Mouse (Mus musculus) hindbrain, embryonic 14.5 days (tissue): ENCODE results near the gene Rpap3. TPM values are rescaled to one million over a fixed set of nuclear protein-coding genes. Genes with fewer than 3 reads are reported as not detected.
"Not testable (repeated sequence)": the region's sequence is repeated elsewhere in the genome, so short reads cannot be mapped to it uniquely, and the experiment has no call there.

Experiments used
- ATAC-seq: fragments of 200-750 bp; cut with Nextera tagmentation; 2 replicates; pipeline ENCODE4 v1.8.0; 2017; ENCODE audit warnings: moderate number of reproducible peaks, mild to moderate bottlenecking, moderate TSS enrichment, moderate library complexity; ENCODE audit not compliant: low FRiP score
- DNase-seq: peaks from one replicate; pipeline ENCODE4 v3.0.0-alpha.2; 2015; ENCODE audit warnings: low spot score
- H3K27ac ChIP-seq: fragments of 300-500 bp; sonication (generic); 2 replicates; pipeline ENCODE4 v1.5.1; 2014; ENCODE audit warnings: mild to moderate bottlenecking, moderate library complexity
- H3K27me3 ChIP-seq: fragments of 300-500 bp; sonication (generic); 2 replicates; pipeline ENCODE4 v1.6.1; 2014; ENCODE audit warnings: mild to moderate bottlenecking, low read length, mixed read lengths; ENCODE audit not compliant: control insufficient read depth, insufficient read depth
- H3K36me3 ChIP-seq: fragments of 300-500 bp; sonication (generic); replicated peaks from 2 replicates; pipeline ENCODE4 v1.6.1; 2014; ENCODE audit not compliant: control insufficient read depth, insufficient read depth
- H3K4me1 ChIP-seq: fragments of 300-500 bp; sonication (generic); replicated peaks from 2 replicates; pipeline ENCODE4 v1.6.1; 2014; ENCODE audit warnings: antibody characterized with exemption, low read length, mixed read lengths; ENCODE audit not compliant: control insufficient read depth, insufficient read depth
- H3K4me2 ChIP-seq: fragments of 300-500 bp; sonication (generic); replicated peaks from 2 replicates; pipeline ENCODE4 v1.6.1; 2014; ENCODE audit warnings: mild to moderate bottlenecking, moderate library complexity
- H3K4me3 ChIP-seq: fragments of 300-500 bp; sonication (generic); replicated peaks from 2 replicates; pipeline ENCODE4 v1.5.1; 2014; ENCODE audit warnings: mild to moderate bottlenecking, low read length
- H3K9ac ChIP-seq: fragments of 300-500 bp; sonication (generic); 2 replicates; pipeline ENCODE4 v1.6.1; 2014
- H3K9me3 ChIP-seq: fragments of 300-500 bp; sonication (generic); 2 replicates; pipeline ENCODE4 v1.6.1; 2016; ENCODE audit warnings: low read length; ENCODE audit not compliant: control insufficient read depth
- WGBS: fragments of 180-500 bp; shearing (Covaris S2); extraction: QIAGEN DNeasy Blood & Tissue Kit; methylation state at CpG from one replicate; pipeline ENCODE4 v1.1.7; 2014; 5-methylcytosine and 5-hydroxymethylcytosine counted together
- polyA plus RNA-seq: library from polyadenylated mRNA; unstranded; fragments of >200 nt; fragmentation: Nextera tagmentation; extraction: Ambion mirVana; gene quantifications from 2 replicates; pipeline ENCODE4 v1.2.1, GENCODE M21; 2014

The Rpap3 gene
- polyA plus RNA-seq, 1 experiment from 2014 or later, result 45.6 TPM

- not testable (repeated sequence) for H3K36me3 ChIP-seq, ATAC-seq, H3K9ac ChIP-seq, H3K9me3 ChIP-seq, H3K27me3 ChIP-seq, H3K27ac ChIP-seq, H3K4me3 ChIP-seq, DNase-seq, H3K4me2 ChIP-seq
- WGBS, result 69% methylated on average over 17 of the region's 17 CpGs
- peaks cover 12% of the 10 kb centered on the region; the same call in 1 of the 2 replicates for H3K4me1 ChIP-seq
These were observed 37.3 kb downstream of the Rpap3 start for GRCm38 (mm10) chr15:97668158-97668877.

GRCm38 (mm10) chr15:97667437-97667836 lies 38.2 kb downstream of the Rpap3 start:
- peaks cover 6% of the 10 kb centered on the region; the same call in 1 of the 2 replicates for H3K4me1 ChIP-seq
- ATAC-seq, result no peak
- WGBS, result 26% methylated on average over 7 of the region's 7 CpGs
- H3K27me3 ChIP-seq, result no peaks in the 10 kb centered on the region
- DNase-seq, result peak; percentile 90
- no peak overlapping the region for H3K4me2 ChIP-seq
- H3K4me3 ChIP-seq, result no peak overlapping the region
- no peaks in the 10 kb centered on the region for H3K9me3 ChIP-seq
- no peak overlapping the region for H3K9ac ChIP-seq
- H3K36me3 ChIP-seq, result no peaks in the 10 kb centered on the region
- peak overlapping the region; percentile 7; the same call in 1 of the 2 replicates for H3K27ac ChIP-seq

- Histone ChIP-seq H3K27ac (no peak overlapping the region), H3K4me3 (no peak overlapping the region), H3K9me3 (no peaks in the 10 kb centered on the region), H3K9ac (no peak overlapping the region), H3K4me2 (no peak overlapping the region), H3K36me3 (no peaks in the 10 kb centered on the region), H3K27me3 (no peaks in the 10 kb centered on the region), H3K4me1 (no peaks in the 10 kb centered on the region)
- DNase-seq (no peak), ATAC-seq (no peak)
- 90% methylated on average over 10 of the region's 10 CpGs for WGBS
These were observed 39.2 kb downstream of the Rpap3 start for GRCm38 (mm10) chr15:97666457-97666770.

GRCm38 (mm10) chr15:97665770-97666456 lies 39.7 kb downstream of the Rpap3 start:
- H3K9ac ChIP-seq, result no peak overlapping the region
- H3K4me2 ChIP-seq, result no peak overlapping the region
- ATAC-seq (no peak), DNase-seq (no peak)
- 78% methylated on average over 25 of the region's 25 CpGs for WGBS
- no peaks in the 10 kb centered on the region for H3K4me1 ChIP-seq
- no peaks in the 10 kb centered on the region for H3K27me3 ChIP-seq
- H3K36me3 ChIP-seq, result no peaks in the 10 kb centered on the region
- no peak overlapping the region for H3K27ac ChIP-seq
- H3K9me3 ChIP-seq, result no peaks in the 10 kb centered on the region
- H3K4me3 ChIP-seq, result no peak overlapping the region

- ATAC-seq, result no peak
- H3K4me3 ChIP-seq, result no peak overlapping the region
- H3K9me3 ChIP-seq, result no peaks in the 10 kb centered on the region
- no peaks in the 10 kb centered on the region for H3K4me1 ChIP-seq
- DNase-seq, result peak; percentile 63
- no peak overlapping the region for H3K9ac ChIP-seq
- H3K27me3 ChIP-seq, result no peaks in the 10 kb centered on the region
- no peak overlapping the region for H3K27ac ChIP-seq
- WGBS, result 65% methylated on average over 16 of the region's 16 CpGs
- no peak overlapping the region for H3K4me2 ChIP-seq
- no peaks in the 10 kb centered on the region for H3K36me3 ChIP-seq
These were observed 40.5 kb downstream of the Rpap3 start for GRCm38 (mm10) chr15:97664981-97665668.

GRCm38 (mm10) chr15:97663750-97664406 lies 41.7 kb downstream of the Rpap3 start:
- 8% methylated on average over 19 of the region's 19 CpGs for whole genome bisulfite sequencing
- Histone ChIP-seq H3K9ac (peak overlapping the region; percentile 61), H3K4me3 (peak overlapping the region; percentile 41), H3K27me3 (no peaks in the 10 kb centered on the region), H3K4me1 (no peaks in the 10 kb centered on the region), H3K27ac (peak overlapping the region; percentile 92), H3K9me3 (no peaks in the 10 kb centered on the region), H3K36me3 (no peaks in the 10 kb centered on the region), H3K4me2 (peak overlapping the region; percentile 89)
- ATAC-seq (peak; percentile 73), DNase-seq (peak; percentile 90)

GRCm38 (mm10) chr15:97658755-97659116 lies 46.9 kb downstream of the Rpap3 start:
- H3K4me3 ChIP-seq, result no peak overlapping the region
- ATAC-seq (no peak), DNase-seq (no peak)
- WGBS, result 69% methylated on average over 8 of the region's 8 CpGs
- H3K4me1 ChIP-seq, result peaks cover 9% of the 10 kb centered on the region; the same call in 1 of the 2 replicates
- no peaks in the 10 kb centered on the region for H3K9me3 ChIP-seq
- no peak overlapping the region for H3K27ac ChIP-seq
- H3K36me3 ChIP-seq, result no peaks in the 10 kb centered on the region
- H3K4me2 ChIP-seq, result peak overlapping the region; percentile 20; the same call in 1 of the 2 replicates
- H3K27me3 ChIP-seq, result no peaks in the 10 kb centered on the region
- no peak overlapping the region for H3K9ac ChIP-seq

GRCm38 (mm10) chr15:97657856-97658754 lies 47.5 kb downstream of the Rpap3 start:
- Histone ChIP-seq H3K4me3 (no peak overlapping the region), H3K9me3 (no peaks in the 10 kb centered on the region), H3K9ac (no peak overlapping the region; the same call in 1 of the 2 replicates), H3K27ac (peak overlapping the region; percentile 26; the same call in 1 of the 2 replicates), H3K36me3 (no peaks in the 10 kb centered on the region), H3K27me3 (no peaks in the 10 kb centered on the region), H3K4me2 (peak overlapping the region; percentile 20; the same call in 1 of the 2 replicates), H3K4me1 (peaks cover 9% of the 10 kb centered on the region; the same call in 1 of the 2 replicates)
- ATAC-seq (no peak), DNase-seq (no peak)
- WGBS, result 28% methylated on average over 26 of the region's 26 CpGs
